Mouse (Mus musculus) neural tube, embryonic 14.5 days (tissue): ENCODE data around the gene Stk4. TPM values are rescaled to one million over a fixed set of nuclear protein-coding genes. Genes with fewer than 3 reads are reported as not detected.

Experiments
- ATAC-seq: fragments of 200-750 bp; cut with Nextera tagmentation; 2 replicates; pipeline ENCODE4 v1.8.0; 2017; ENCODE audit warnings: low read depth, mild to moderate bottlenecking, moderate TSS enrichment, moderate library complexity
- H3K27ac ChIP-seq: fragments of 300-500 bp; sonication (generic); 2 replicates; pipeline ENCODE4 v1.5.1; 2014; ENCODE audit warnings: low read depth, mild to moderate bottlenecking, control low read depth, low read length, moderate library complexity, mixed read lengths
- H3K27me3 ChIP-seq: fragments of 300-500 bp; sonication (generic); 2 replicates; pipeline ENCODE4 v1.6.1; 2014; ENCODE audit warnings: low read length; ENCODE audit not compliant: control insufficient read depth, insufficient read depth
- H3K36me3 ChIP-seq: fragments of 300-500 bp; sonication (generic); 2 replicates; pipeline ENCODE4 v1.6.1; 2014; ENCODE audit warnings: low read length, mixed read lengths; ENCODE audit not compliant: control insufficient read depth, insufficient read depth
- H3K4me1 ChIP-seq: fragments of 300-500 bp; sonication (generic); 2 replicates; pipeline ENCODE4 v1.6.1; 2014; ENCODE audit warnings: low read length; ENCODE audit not compliant: control insufficient read depth, insufficient read depth
- H3K4me2 ChIP-seq: fragments of 300-500 bp; sonication (generic); 2 replicates; pipeline ENCODE4 v1.6.1; 2014; ENCODE audit warnings: mild to moderate bottlenecking, low read depth, low read length, control low read depth
- H3K4me3 ChIP-seq: fragments of 300-500 bp; sonication (generic); 2 replicates; pipeline ENCODE4 v1.5.1; 2014; ENCODE audit warnings: low read depth, low read length, control low read depth, mixed read lengths
- H3K9ac ChIP-seq: fragments of 300-500 bp; sonication (generic); replicated peaks from 2 replicates; pipeline ENCODE4 v1.6.1; 2014; ENCODE audit warnings: low read depth, mild to moderate bottlenecking, control low read depth, low read length, mixed read lengths
- H3K9me3 ChIP-seq: fragments of 300-500 bp; sonication (generic); 2 replicates; pipeline ENCODE4 v1.6.1; 2016; ENCODE audit warnings: low read length; ENCODE audit not compliant: control insufficient read depth
- WGBS: fragments of 180-500 bp; shearing (Covaris S2); extraction: QIAGEN DNeasy Blood & Tissue Kit; methylation state at CpG from one replicate; pipeline ENCODE4 v1.1.7; 2014; 5-methylcytosine and 5-hydroxymethylcytosine counted together
- polyA plus RNA-seq: library from polyadenylated mRNA; unstranded; fragments of >200 nt; fragmentation: Nextera tagmentation; extraction: Ambion mirVana; gene quantifications from 2 replicates; pipeline ENCODE4 v1.2.1, GENCODE M21; 2014

Gene Stk4
- polyA plus RNA-seq, 1 experiment from 2014 or later, result 26.3 TPM

DNA sequence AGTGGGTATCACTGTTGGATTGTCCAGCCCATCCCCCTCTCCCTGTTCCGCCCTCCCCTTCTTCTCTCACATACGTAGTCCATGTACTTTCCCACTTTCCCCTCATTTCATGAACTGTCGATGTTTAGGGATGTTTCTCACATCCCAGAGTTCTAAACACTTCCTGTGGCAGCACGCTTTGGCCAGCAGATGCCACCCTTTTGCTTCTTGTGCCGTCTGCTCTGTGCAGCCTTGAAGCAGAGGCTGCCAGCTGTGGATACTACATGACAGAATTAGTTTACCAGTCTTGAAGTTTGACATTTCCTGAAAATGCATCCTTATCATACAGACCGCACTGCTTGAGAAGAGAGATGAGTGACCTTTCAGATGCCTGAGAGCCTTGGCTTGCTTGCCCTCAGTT, 64.4 kb downstream of the Stk4 start:
- no peaks in the 10 kb centered on the region for H3K27me3 ChIP-seq
- H3K4me2 ChIP-seq, result no peak overlapping the region
- H3K36me3 ChIP-seq, result 0 out of 2 replicates have a peak, but pooled peaks cover 3% of the 10 kb centered on the region
- 0 out of 2 replicates have a peak, but pooled peaks cover 2% of the 10 kb centered on the region for H3K4me1 ChIP-seq
- no peak overlapping the region for H3K4me3 ChIP-seq
- ATAC-seq, result no peak; the same call in 1 of the 2 replicates
- no peaks in the 10 kb centered on the region for H3K9me3 ChIP-seq
- WGBS, result 65% methylated on average over 6 of the region's 6 CpGs
- H3K27ac ChIP-seq, result no peak overlapping the region
- no peak overlapping the region for H3K9ac ChIP-seq

DNA sequence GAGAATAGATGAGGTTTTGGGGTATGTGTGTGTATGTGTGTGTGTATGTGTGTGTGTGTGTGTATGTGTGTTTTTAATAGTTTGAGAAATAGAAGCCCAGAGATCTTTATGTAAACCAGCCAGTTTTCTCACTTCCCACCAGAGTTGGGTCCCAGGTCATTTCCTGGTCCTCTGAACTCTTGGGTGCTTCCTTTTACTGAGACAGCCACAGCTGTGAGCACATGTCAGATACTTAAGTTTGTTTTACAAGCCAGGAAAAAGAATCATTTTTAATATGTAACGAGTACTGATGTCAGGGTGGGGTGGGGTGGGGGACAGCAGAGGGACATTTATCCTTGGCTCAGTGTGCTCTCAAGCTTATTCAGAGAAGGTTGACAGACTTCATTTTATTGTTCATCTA, 65.2 kb downstream of the Stk4 start:
- no peak overlapping the region for H3K4me2 ChIP-seq
- 0 out of 2 replicates have a peak, but pooled peaks cover 2% of the 10 kb centered on the region for H3K4me1 ChIP-seq
- no peak overlapping the region for H3K27ac ChIP-seq
- no peak for ATAC-seq
- no peak overlapping the region for H3K4me3 ChIP-seq
- H3K36me3 ChIP-seq, result 0 out of 2 replicates have a peak, but pooled peaks cover 3% of the 10 kb centered on the region
- H3K9me3 ChIP-seq, result no peaks in the 10 kb centered on the region
- WGBS, result 61% methylated on average over 1 of the region's 1 CpGs
- H3K27me3 ChIP-seq, result no peaks in the 10 kb centered on the region
- H3K9ac ChIP-seq, result no peak overlapping the region

DNA sequence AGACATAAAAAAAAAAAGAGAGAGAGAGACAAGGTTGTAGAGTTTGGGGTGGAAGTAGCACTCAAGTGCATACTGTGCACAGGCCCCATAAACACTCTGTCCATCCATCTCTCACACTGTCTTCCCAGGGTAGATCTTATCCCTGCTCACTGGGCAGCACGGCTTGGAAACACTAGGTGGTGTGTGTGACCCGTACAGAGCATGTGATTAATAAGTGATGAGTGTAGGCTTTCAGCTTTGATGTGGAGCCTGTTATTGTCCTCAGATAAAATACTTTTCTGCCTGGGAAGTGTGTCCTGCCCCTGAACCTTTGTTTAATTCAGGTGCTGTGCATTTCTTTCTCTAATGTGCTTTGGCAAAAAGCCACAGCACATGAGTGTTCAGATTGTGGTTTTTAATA, 66.3 kb downstream of the Stk4 start:
- Histone ChIP-seq H3K4me2 (no peak overlapping the region), H3K36me3 (no peaks in the 10 kb centered on the region), H3K27me3 (no peaks in the 10 kb centered on the region), H3K4me3 (no peak overlapping the region), H3K9me3 (no peaks in the 10 kb centered on the region), H3K4me1 (0 out of 2 replicates have a peak, but pooled peaks cover 2% of the 10 kb centered on the region), H3K9ac (no peak overlapping the region), H3K27ac (no peak overlapping the region)
- no peak for ATAC-seq
- 31% methylated on average over 2 of the region's 2 CpGs for WGBS

DNA sequence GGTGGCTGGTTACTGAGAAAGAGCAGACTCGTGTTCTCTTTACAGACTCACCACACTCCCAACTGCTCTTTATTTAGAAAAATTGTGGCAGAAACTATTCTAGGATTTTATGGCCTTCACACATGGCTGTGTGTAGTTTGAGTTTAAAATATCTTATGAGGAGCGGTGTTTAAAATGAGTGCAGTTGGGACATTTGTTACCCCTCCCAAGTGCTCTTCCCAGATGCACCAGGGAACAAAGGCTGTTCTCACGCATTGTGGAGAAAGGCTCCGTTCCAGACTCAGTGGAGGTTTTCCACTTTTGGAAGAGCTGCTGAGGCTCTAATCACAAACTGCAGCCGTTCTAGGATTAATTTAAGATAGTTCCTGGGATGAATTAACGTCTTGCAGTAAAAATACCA, 67.6 kb downstream of the Stk4 start:
- WGBS, result 56% methylated on average over 6 of the region's 6 CpGs
- Histone ChIP-seq H3K9ac (no peak overlapping the region), H3K4me3 (no peak overlapping the region), H3K27ac (no peak overlapping the region), H3K4me1 (peaks cover 9% of the 10 kb centered on the region; the same call in 1 of the 2 replicates), H3K36me3 (no peaks in the 10 kb centered on the region), H3K27me3 (no peaks in the 10 kb centered on the region), H3K9me3 (no peaks in the 10 kb centered on the region), H3K4me2 (no peak overlapping the region)
- ATAC-seq, result no peak

DNA sequence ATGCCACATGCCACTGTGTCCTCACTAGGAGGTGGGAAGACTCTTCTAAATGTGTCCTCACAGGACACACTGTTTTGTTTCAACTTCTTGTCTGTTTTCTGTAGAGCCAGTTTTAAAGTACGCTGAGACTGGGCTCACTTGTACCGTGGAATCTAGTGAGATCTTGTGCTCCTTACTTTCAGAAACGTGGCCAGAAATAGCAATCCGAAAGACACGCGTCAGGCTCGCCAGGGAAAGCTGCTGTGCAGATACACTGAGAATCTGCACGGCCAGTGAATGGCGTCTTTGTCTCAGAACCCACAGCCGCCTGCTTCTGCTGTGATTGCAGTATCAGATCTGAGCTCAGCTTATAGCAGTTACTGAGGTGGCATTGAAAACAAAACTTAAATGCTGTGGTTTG, 71.9 kb downstream of the Stk4 start:
- 50% methylated on average over 10 of the region's 10 CpGs for WGBS
- peaks cover 10% of the 10 kb centered on the region; the same call in 1 of the 2 replicates for H3K4me1 ChIP-seq
- no peaks in the 10 kb centered on the region for H3K36me3 ChIP-seq
- no peak overlapping the region for H3K4me2 ChIP-seq
- H3K27me3 ChIP-seq, result no peaks in the 10 kb centered on the region
- H3K9me3 ChIP-seq, result no peaks in the 10 kb centered on the region
- H3K9ac ChIP-seq, result no peak overlapping the region
- H3K27ac ChIP-seq, result no peak overlapping the region
- no peak for ATAC-seq
- no peak overlapping the region for H3K4me3 ChIP-seq

DNA sequence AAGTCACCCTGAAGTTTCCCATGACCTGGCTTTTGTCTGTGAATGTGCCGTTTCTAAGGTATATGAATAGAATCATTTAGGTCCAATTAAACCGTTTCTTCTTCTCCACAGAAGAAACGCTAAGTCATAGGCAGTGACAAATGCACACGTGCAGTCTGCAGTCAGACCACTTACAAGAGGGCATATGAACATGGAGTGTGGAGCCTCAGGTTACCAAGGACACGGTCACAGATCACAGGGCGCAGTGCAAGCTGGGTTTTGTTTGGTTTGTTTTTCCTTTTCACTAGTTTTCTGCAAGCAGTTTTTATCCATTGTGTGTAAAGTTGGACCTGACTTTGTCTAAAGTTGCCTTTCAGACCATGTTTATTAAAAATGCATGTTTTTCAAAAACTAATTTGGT, 73.9 kb downstream of the Stk4 start:
- no peak overlapping the region for H3K4me3 ChIP-seq
- no peak for ATAC-seq
- H3K4me2 ChIP-seq, result no peak overlapping the region
- H3K9ac ChIP-seq, result no peak overlapping the region
- no peaks in the 10 kb centered on the region for H3K9me3 ChIP-seq
- no peak overlapping the region for H3K27ac ChIP-seq
- H3K36me3 ChIP-seq, result no peaks in the 10 kb centered on the region
- peaks cover 8% of the 10 kb centered on the region; the same call in 1 of the 2 replicates for H3K4me1 ChIP-seq
- no peaks in the 10 kb centered on the region for H3K27me3 ChIP-seq
- WGBS, result 43% methylated on average over 6 of the region's 6 CpGs

DNA sequence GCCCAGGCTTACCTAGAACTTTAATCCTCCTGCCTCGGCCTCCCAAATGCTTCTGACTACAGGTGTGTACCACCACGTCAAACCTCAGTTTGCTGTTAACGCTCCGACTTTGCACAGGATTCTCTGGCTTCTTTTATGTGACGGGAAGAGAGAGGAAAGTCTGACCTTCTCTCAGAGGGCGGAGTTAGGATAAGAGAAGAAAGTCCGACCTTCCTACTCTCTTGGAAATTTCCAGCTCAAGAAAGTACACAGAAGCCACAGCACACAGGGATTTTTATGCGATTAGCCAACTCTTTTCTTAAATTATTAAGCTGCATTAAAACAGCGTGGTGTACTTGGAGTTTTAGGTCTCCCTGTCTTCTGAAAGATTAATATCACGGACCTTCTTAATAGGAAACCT, 74.4 kb downstream of the Stk4 start:
- Histone ChIP-seq H3K36me3 (no peaks in the 10 kb centered on the region), H3K27ac (no peak overlapping the region), H3K9me3 (no peaks in the 10 kb centered on the region), H3K4me1 (peaks cover 8% of the 10 kb centered on the region; the same call in 1 of the 2 replicates), H3K27me3 (no peaks in the 10 kb centered on the region), H3K4me2 (no peak overlapping the region), H3K4me3 (no peak overlapping the region), H3K9ac (no peak overlapping the region)
- no peak for ATAC-seq
- WGBS, result 89% methylated on average over 10 of the region's 10 CpGs

DNA sequence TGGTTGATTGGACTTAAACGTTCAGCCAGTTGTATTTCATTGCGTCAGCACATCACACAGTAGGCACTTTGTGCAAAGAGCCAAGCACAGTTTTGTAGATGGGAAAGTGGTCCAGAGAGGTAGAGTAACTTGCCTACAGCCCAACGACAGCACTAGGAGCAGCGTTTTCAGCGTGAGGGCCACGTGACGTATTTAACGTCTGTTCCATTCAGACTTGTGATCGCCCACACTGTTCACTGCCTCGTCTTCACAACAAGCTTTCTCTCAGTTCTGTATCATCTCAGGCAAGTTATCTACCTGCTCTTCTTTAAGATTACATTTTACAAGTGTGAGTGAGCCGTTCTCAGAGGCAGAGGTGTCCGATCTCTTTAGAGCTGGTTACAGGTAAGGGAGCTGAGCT, 76.4 kb downstream of the Stk4 start:
- no peak for ATAC-seq
- peaks cover 11% of the 10 kb centered on the region; the same call in 1 of the 2 replicates for H3K4me1 ChIP-seq
- H3K36me3 ChIP-seq, result peaks cover 3% of the 10 kb centered on the region; the same call in 1 of the 2 replicates
- H3K27me3 ChIP-seq, result no peaks in the 10 kb centered on the region
- WGBS, result 97% methylated on average over 12 of the region's 12 CpGs
- no peak overlapping the region for H3K9ac ChIP-seq
- H3K27ac ChIP-seq, result no peak overlapping the region
- no peak overlapping the region for H3K4me2 ChIP-seq
- H3K9me3 ChIP-seq, result no peaks in the 10 kb centered on the region
- no peak overlapping the region for H3K4me3 ChIP-seq

DNA sequence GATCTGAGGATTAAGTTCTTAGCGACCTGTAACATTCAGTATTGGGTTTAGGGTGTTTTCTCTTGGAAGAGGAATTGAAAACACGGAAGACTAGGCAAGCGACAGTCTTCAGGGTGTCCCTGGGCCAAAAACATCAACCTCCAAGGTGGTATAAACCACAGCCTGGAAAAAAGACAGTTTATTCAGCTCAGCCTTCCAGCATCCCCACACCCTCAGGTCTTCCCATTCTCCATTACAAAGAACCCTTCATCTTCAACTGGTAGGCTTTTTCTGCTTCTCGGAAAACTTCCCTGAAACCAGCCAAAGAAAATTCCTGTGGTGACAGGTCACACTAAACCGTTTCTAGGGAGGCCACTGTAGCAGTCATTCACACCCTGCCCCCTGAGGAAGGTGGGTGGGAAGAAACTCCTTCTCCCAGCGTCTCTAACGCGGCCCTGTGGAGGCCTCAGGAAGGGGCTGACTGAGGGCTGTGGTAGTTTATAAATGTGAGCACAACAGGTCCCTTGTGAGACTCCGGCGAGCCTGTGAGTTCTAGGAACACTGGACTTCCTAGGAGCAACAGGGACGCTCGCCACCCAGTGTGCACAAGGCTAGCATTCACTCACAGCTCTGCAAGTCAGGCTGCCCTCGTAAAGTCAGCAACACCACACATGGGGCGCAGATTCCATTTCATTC, 80.1 kb downstream of the Stk4 start:
- Histone ChIP-seq H3K4me3 (no peak overlapping the region), H3K4me2 (no peak overlapping the region), H3K36me3 (peaks cover 26% of the 10 kb centered on the region; the same call in 1 of the 2 replicates), H3K27me3 (no peaks in the 10 kb centered on the region), H3K9me3 (no peaks in the 10 kb centered on the region), H3K9ac (no peak overlapping the region), H3K4me1 (0 out of 2 replicates have a peak, but pooled peaks cover 3% of the 10 kb centered on the region), H3K27ac (no peak overlapping the region)
- 28% methylated on average over 14 of the region's 14 CpGs for WGBS
- peak; percentile 54; the same call in 1 of the 2 replicates for ATAC-seq
